Mouse (Mus musculus): ENCODE results near the gene Runx3. TPM values are rescaled to one million over a fixed set of nuclear protein-coding genes. Genes with fewer than 3 reads are reported as not detected.

The Runx3 gene
- polyA plus RNA-seq, 1 experiment = 33.7 TPM

DNA sequence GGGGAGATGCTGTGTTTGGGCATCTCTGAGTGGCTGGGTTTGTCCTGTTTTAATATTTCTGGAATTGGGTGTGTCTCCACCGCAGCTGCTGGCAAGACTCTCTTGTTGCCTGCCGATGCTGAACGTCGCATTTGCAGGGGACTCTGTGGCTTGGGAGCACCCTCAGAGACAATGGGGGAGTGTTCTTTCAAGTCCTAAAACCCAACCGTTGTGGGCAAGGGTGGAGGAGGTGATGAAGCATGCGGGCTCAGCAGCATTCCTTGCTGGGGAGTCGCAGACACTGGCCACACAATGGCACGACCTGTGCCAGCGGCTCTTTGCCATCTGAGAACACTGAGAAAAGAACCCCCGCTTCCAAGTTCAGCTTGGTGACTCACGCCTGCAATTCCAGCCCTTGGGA lies 71.2 kb downstream of the Runx3 start:
- H3K27me3 ChIP-seq (ENCODE audit: control insufficient read depth, insufficient read depth, low read length) = no peaks in the 10 kb centered on the region
- no peak overlapping the region for H3K4me3 ChIP-seq (ENCODE audit: extremely low read depth, insufficient read depth, insufficient read length)
- H3K36me3 ChIP-seq (ENCODE audit: control insufficient read depth, insufficient read depth, low read length) = no peaks in the 10 kb centered on the region
- no peak overlapping the region for H3K27ac ChIP-seq (ENCODE audit: insufficient read depth, low read length)
- WGBS = 84% methylated on average over 11 of the region's 11 CpGs
- no peak for TF ChIP-seq POLR2A (IDR thresholded peaks at IDR 0.05; ENCODE audit: low read depth, low read length)
- DNase-seq (ENCODE audit: low read depth in 1 of 2, low spot score in 2 of 2) = no peak
- H3K4me1 ChIP-seq (ENCODE audit: control insufficient read depth, insufficient read depth, insufficient read length) = no peaks in the 10 kb centered on the region

DNA sequence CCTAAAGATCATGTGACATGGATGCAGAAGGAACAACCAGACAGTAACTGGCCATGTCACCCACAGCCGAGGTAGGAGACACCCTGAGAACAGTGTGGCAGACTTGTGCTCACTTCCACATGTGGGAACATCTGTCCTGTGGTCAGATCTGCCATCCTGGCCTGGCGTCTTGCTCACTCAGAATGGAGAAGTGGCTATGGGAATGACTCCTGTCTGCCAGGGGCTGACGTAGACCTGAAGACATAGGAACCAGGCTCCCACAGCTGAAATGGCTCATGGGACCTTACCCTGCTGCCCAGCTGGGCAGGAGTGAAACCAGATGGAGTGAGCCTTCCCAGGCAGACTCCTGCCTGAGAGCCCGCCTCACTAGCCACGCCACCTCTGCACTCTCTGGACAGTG lies 72.4 kb downstream of the Runx3 start:
- peaks cover 6% of the 10 kb centered on the region; the same call in 1 of the 2 replicates for H3K4me1 ChIP-seq (ENCODE audit: control insufficient read depth, insufficient read depth, insufficient read length)
- no peak for DNase-seq (ENCODE audit: low read depth in 1 of 2, low spot score in 2 of 2)
- H3K4me3 ChIP-seq (ENCODE audit: extremely low read depth, insufficient read depth, insufficient read length) = no peak overlapping the region

DNA sequence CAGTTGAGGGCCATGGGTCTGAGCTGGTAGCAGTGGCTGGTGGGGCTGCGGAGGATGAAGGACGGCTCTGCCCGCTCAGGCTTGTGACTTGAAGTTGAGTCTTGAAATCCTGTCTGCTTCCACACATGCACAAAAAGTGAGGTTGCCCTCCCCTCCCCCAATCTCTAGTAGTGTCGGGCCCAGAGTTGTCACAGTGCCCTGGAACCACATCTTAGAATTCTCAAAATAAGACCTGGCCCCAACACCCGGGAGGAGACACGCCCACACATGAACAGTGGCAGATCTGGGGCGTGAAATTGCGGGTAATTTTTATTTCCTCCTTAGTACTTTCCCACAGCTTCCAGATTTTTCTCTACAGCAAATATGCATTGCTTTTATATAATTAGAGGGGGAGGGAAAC lies 77.4 kb downstream of the Runx3 start:
- no peak for DNase-seq (ENCODE audit: low read depth in 1 of 2, low spot score in 2 of 2)
- WGBS = 20% methylated on average over 8 of the region's 8 CpGs
- no peaks in the 10 kb centered on the region for H3K36me3 ChIP-seq (ENCODE audit: control insufficient read depth, insufficient read depth, low read length)
- no peak overlapping the region for H3K27ac ChIP-seq (ENCODE audit: insufficient read depth, low read length)
- TF ChIP-seq CTCF (IDR thresholded peaks at IDR 0.05; ENCODE audit: extremely low read depth, insufficient read depth, insufficient read length, insufficient replicate concordance) (no peak), POLR2A (IDR thresholded peaks at IDR 0.05; ENCODE audit: low read depth, low read length) (no peak)
- no peaks in the 10 kb centered on the region for H3K27me3 ChIP-seq (ENCODE audit: control insufficient read depth, insufficient read depth, low read length)
- H3K4me1 ChIP-seq (ENCODE audit: control insufficient read depth, insufficient read depth, insufficient read length) = peaks cover 10% of the 10 kb centered on the region
- H3K4me3 ChIP-seq (ENCODE audit: extremely low read depth, insufficient read depth, insufficient read length) = no peak overlapping the region

More for the DNA sequence above, 72.4 kb downstream of the Runx3 start:
- WGBS = 47% methylated on average over 5 of the region's 5 CpGs
- TF ChIP-seq POLR2A (IDR thresholded peaks at IDR 0.05; ENCODE audit: low read depth, low read length) = no peak
- no peak for TF ChIP-seq CTCF (IDR thresholded peaks at IDR 0.05; ENCODE audit: extremely low read depth, insufficient read depth, insufficient read length, insufficient replicate concordance)
- no peaks in the 10 kb centered on the region for H3K36me3 ChIP-seq (ENCODE audit: control insufficient read depth, insufficient read depth, low read length)
- no peaks in the 10 kb centered on the region for H3K27me3 ChIP-seq (ENCODE audit: control insufficient read depth, insufficient read depth, low read length)
- no peak overlapping the region for H3K27ac ChIP-seq (ENCODE audit: insufficient read depth, low read length)

DNA sequence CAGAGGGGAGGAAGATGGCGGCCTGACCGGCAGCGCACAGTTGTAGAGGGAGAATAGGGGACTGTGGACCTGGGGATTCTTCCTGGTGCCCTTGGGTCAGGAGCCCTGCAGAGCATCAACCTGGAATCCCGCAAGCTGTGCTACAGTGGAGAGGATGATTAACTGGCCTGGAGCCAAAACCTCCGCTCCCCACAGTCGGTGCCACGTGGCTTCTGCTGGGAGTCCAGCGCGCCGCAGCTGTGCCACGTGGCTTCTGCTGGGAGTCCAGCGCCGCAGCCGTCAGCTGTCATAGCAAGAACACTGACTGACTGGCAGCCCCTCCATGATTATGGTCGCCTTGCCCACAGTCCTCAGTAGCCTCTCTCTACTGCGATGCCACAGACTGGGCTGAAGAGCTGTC lies 81.3 kb downstream of the Runx3 start:
- H3K27me3 ChIP-seq (ENCODE audit: control insufficient read depth, insufficient read depth, low read length) = no peaks in the 10 kb centered on the region
- no peak overlapping the region for H3K27ac ChIP-seq (ENCODE audit: insufficient read depth, low read length)
- no peaks in the 10 kb centered on the region for H3K36me3 ChIP-seq (ENCODE audit: control insufficient read depth, insufficient read depth, low read length)
- H3K4me1 ChIP-seq (ENCODE audit: control insufficient read depth, insufficient read depth, insufficient read length) = peaks cover 31% of the 10 kb centered on the region
- TF ChIP-seq POLR2A (IDR thresholded peaks at IDR 0.05; ENCODE audit: low read depth, low read length) (no peak), CTCF (IDR thresholded peaks at IDR 0.05; ENCODE audit: extremely low read depth, insufficient read depth, insufficient read length, insufficient replicate concordance) (no peak)
- no peak for DNase-seq (ENCODE audit: low read depth in 1 of 2, low spot score in 2 of 2)
- WGBS = 85% methylated on average over 16 of the region's 16 CpGs
- no peak overlapping the region for H3K4me3 ChIP-seq (ENCODE audit: extremely low read depth, insufficient read depth, insufficient read length)

DNA sequence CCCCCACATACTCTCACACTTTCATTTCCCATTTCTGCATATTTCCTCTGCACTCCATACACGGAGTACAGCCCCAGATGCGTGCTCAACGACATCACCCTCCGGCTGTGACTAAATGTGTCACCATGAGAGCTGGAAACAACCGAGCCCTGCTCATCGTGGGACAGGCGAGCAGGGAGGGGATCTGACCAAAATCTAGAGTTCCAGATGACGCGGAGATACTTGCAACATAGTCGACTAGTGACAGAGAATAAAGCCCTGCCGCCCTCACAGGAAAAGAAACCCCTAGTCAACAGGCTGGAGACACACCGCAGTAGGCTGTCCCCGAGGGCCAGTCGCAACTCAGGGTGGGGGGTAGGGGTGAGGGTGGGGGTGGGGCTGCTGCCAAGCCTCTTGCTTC lies 82.8 kb downstream of the Runx3 start:
- peak overlapping the region; percentile 92 for H3K27ac ChIP-seq (ENCODE audit: insufficient read depth, low read length)
- no peaks in the 10 kb centered on the region for H3K27me3 ChIP-seq (ENCODE audit: control insufficient read depth, insufficient read depth, low read length)
- no peaks in the 10 kb centered on the region for H3K36me3 ChIP-seq (ENCODE audit: control insufficient read depth, insufficient read depth, low read length)
- WGBS = 2% methylated on average over 14 of the region's 14 CpGs
- TF ChIP-seq POLR2A (IDR thresholded peaks at IDR 0.05; ENCODE audit: low read depth, low read length) (no peak), CTCF (IDR thresholded peaks at IDR 0.05; ENCODE audit: extremely low read depth, insufficient read depth, insufficient read length, insufficient replicate concordance) (no peak)
- DNase-seq (ENCODE audit: low read depth in 1 of 2, low spot score in 2 of 2) = peak; percentile 52 to 76
- H3K4me3 ChIP-seq (ENCODE audit: extremely low read depth, insufficient read depth, insufficient read length) = peak overlapping the region; percentile 61
- H3K4me1 ChIP-seq (ENCODE audit: control insufficient read depth, insufficient read depth, insufficient read length) = peaks cover 22% of the 10 kb centered on the region

DNA sequence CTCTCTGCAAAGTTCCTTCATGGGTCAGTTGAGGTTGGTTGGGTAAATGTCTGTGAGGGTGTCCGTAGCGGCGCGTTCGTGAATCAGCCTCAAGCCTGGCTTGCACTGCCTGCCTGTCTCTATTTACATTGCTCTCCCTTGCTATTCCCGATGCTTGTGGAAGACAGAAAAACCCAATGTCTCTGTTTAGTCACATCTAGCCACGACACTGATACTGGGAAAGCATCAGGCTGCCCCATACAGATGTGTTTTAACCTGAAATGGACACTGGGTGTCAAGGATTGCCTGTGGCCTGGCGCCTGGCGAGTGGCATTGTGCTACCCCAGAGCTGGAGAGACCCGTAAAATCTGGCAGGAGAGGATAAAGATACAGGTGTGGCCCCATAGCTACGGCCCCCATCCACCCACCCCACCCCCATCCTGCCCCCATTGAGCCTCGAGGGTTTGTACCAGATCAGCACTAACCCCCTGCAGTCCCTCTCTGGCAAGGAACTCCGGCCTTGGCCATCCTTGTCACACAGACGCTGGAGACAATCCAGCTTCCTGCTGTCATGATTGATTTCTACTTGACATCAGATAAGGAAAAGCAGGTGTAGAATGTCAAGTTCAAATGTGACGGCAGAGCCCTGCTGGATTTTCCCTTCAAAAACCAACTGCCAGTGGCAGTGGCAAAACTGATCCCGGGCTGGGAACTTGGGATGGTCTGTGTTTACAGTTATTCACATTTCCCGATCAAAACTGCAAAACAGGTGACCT lies 83.5 kb downstream of the Runx3 start:
- Histone ChIP-seq H3K36me3 (ENCODE audit: control insufficient read depth, insufficient read depth, low read length) (no peaks in the 10 kb centered on the region), H3K27ac (ENCODE audit: insufficient read depth, low read length) (peak overlapping the region; percentile 87), H3K4me1 (ENCODE audit: control insufficient read depth, insufficient read depth, insufficient read length) (peaks cover 21% of the 10 kb centered on the region), H3K27me3 (ENCODE audit: control insufficient read depth, insufficient read depth, low read length) (no peaks in the 10 kb centered on the region), H3K4me3 (ENCODE audit: extremely low read depth, insufficient read depth, insufficient read length) (peak overlapping the region; percentile 42)
- TF ChIP-seq POLR2A (IDR thresholded peaks at IDR 0.05; ENCODE audit: low read depth, low read length) = no peak
- TF ChIP-seq CTCF (IDR thresholded peaks at IDR 0.05; ENCODE audit: extremely low read depth, insufficient read depth, insufficient read length, insufficient replicate concordance) = no peak
- 33% methylated on average over 17 of the region's 17 CpGs for WGBS
- no peak for DNase-seq (ENCODE audit: low read depth in 1 of 2, low spot score in 2 of 2)

DNA sequence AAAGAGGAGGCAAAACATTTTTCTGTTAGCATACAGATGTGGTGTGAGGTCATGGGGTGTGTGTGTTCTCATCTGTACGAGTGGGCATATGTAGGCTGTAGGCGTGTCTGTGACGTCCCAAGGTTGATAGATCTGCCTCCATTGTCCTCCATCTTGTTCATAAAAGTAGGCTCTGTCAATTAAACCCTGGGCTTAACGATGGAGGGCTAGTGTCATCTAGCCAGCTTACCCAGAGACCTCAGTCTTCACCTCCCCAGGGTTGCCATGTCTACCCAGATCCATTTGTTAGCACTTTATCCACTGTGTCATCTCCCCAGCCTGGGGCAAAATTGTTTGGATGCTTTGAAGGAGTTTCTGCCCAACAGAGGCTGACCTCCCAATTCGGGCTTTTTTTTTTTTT lies 84.2 kb downstream of the Runx3 start:
- Histone ChIP-seq H3K27ac (ENCODE audit: insufficient read depth, low read length) (no peak overlapping the region), H3K4me3 (ENCODE audit: extremely low read depth, insufficient read depth, insufficient read length) (no peak overlapping the region), H3K27me3 (ENCODE audit: control insufficient read depth, insufficient read depth, low read length) (no peaks in the 10 kb centered on the region), H3K4me1 (ENCODE audit: control insufficient read depth, insufficient read depth, insufficient read length) (peaks cover 21% of the 10 kb centered on the region), H3K36me3 (ENCODE audit: control insufficient read depth, insufficient read depth, low read length) (no peaks in the 10 kb centered on the region)
- TF ChIP-seq CTCF (IDR thresholded peaks at IDR 0.05; ENCODE audit: extremely low read depth, insufficient read depth, insufficient read length, insufficient replicate concordance) (no peak), POLR2A (IDR thresholded peaks at IDR 0.05; ENCODE audit: low read depth, low read length) (no peak)
- DNase-seq (ENCODE audit: low read depth in 1 of 2, low spot score in 2 of 2) = no peak
- WGBS = 67% methylated on average over 5 of the region's 5 CpGs
